Mouse (Mus musculus) liver, embryonic 15.5 days (tissue): Measurements from ENCODE around the gene Fbxl20. TPM values are rescaled to one million over a fixed set of nuclear protein-coding genes. Genes with fewer than 3 reads are reported as not detected.
A peak's percentile ranks its signal among the peaks of the same experiment; 100 is the strongest.
"Not testable (repeated sequence)": the region's sequence is repeated elsewhere in the genome, so short reads cannot be mapped to it uniquely, and the experiment has no call there.

Experiments
- ATAC-seq: fragments of 200-750 bp; cut with Nextera tagmentation; 2 replicates; pipeline ENCODE4 v1.8.0; 2017; ENCODE audit warnings: moderate number of reproducible peaks, mild to moderate bottlenecking, moderate library complexity; ENCODE audit not compliant: insufficient read depth
- H3K27ac ChIP-seq: fragments of 300-500 bp; sonication (generic); replicated peaks from 2 replicates; pipeline ENCODE4 v1.5.1; 2015; ENCODE audit warnings: mild to moderate bottlenecking, inconsistent platforms
- H3K27me3 ChIP-seq: fragments of 300-500 bp; sonication (generic); 2 replicates; pipeline ENCODE4 v1.6.1; 2015; ENCODE audit warnings: mild to moderate bottlenecking, inconsistent platforms
- H3K36me3 ChIP-seq: fragments of 300-500 bp; sonication (generic); replicated peaks from 2 replicates; pipeline ENCODE4 v1.6.1; 2015; ENCODE audit warnings: moderate library complexity, mild to moderate bottlenecking, inconsistent platforms
- H3K4me1 ChIP-seq: fragments of 300-500 bp; sonication (generic); replicated peaks from 2 replicates; pipeline ENCODE4 v1.6.1; 2015; ENCODE audit warnings: inconsistent platforms
- H3K4me2 ChIP-seq: fragments of 300-500 bp; sonication (generic); 2 replicates; pipeline ENCODE4 v1.6.1; 2015; ENCODE audit warnings: moderate library complexity, mild to moderate bottlenecking, inconsistent platforms
- H3K4me3 ChIP-seq: fragments of 300-500 bp; sonication (generic); replicated peaks from 2 replicates; pipeline ENCODE4 v1.5.1; 2015; ENCODE audit warnings: mild to moderate bottlenecking, inconsistent platforms
- H3K9ac ChIP-seq: fragments of 300-500 bp; sonication (generic); 2 replicates; pipeline ENCODE4 v1.6.1; 2015; ENCODE audit warnings: moderate library complexity, mild to moderate bottlenecking, inconsistent platforms
- H3K9me3 ChIP-seq: fragments of 300-500 bp; sonication (generic); replicated peaks from 2 replicates; pipeline ENCODE4 v1.6.1; 2016; ENCODE audit warnings: inconsistent platforms
- WGBS: fragments of 180-500 bp; shearing (Covaris S2); methylation state at CpG from one replicate; pipeline ENCODE4 v1.1.7; 2015; ENCODE audit warnings: mixed read lengths; ENCODE audit not compliant: insufficient replicate concordance; 5-methylcytosine and 5-hydroxymethylcytosine counted together
- polyA plus RNA-seq: library from polyadenylated mRNA; unstranded; fragments of >200 nt; fragmentation: Nextera tagmentation; extraction: Ambion mirVana; gene quantifications from 2 replicates; pipeline ENCODE4 v1.2.1, GENCODE M21; 2015

Fbxl20 gene
- polyA plus RNA-seq: 6.5 and 6.9 TPM in 2 replicates

- under 1% methylated on average over 58 of the region's 65 CpGs for whole genome bisulfite sequencing
- H3K9ac ChIP-seq: peak within 1 kb of the TSS; percentile 91
- ATAC-seq: peak; percentile 76
- peak within 1 kb of the TSS; percentile 100 for H3K4me2 ChIP-seq
- H3K4me1 ChIP-seq: peaks cover 24% of the 10 kb centered on the region
- H3K9me3 ChIP-seq: no peaks in the 10 kb centered on the region
- H3K27me3 ChIP-seq: no peaks in the 10 kb centered on the region
- peaks cover 5% of the 10 kb centered on the region for H3K36me3 ChIP-seq
- H3K4me3 ChIP-seq: peak within 1 kb of the TSS; percentile 92
- peak within 1 kb of the TSS; percentile 86 for H3K27ac ChIP-seq
These were observed at the start of gene Fbxl20 for GRCm38 (mm10) chr11:98149786-98150624. Gene Fbxl20, minus strand, starts transcription at chr11:98150403.

- peak within 1 kb of the TSS; percentile 69 for H3K4me3 ChIP-seq
- peaks cover 30% of the 10 kb centered on the region for H3K4me1 ChIP-seq
- H3K9me3 ChIP-seq: no peaks in the 10 kb centered on the region
- peak; percentile 98 for ATAC-seq
- under 1% methylated on average over 53 of the region's 53 CpGs for WGBS
- peaks cover 4% of the 10 kb centered on the region; the same call in 1 of the 2 replicates for H3K27me3 ChIP-seq
- H3K9ac ChIP-seq: peak within 1 kb of the TSS; percentile 79
- H3K4me2 ChIP-seq: peak within 1 kb of the TSS; percentile 75
- peak within 1 kb of the TSS; percentile 83 for H3K27ac ChIP-seq
- peaks cover 26% of the 10 kb centered on the region for H3K36me3 ChIP-seq
These were observed 43.0 kb upstream of the Fbxl20 start, which contains the start of gene Med1 for GRCm38 (mm10) chr11:98192901-98193805. Gene Med1, minus strand, starts transcription at chr11:98193293.

- WGBS: 77% methylated on average over 5 of the region's 5 CpGs
- H3K4me2 ChIP-seq: no peak overlapping the region
- no peak overlapping the region for H3K27ac ChIP-seq
- no peak overlapping the region for H3K4me3 ChIP-seq
- no peaks in the 10 kb centered on the region; the same call in 1 of the 2 replicates for H3K27me3 ChIP-seq
- no peaks in the 10 kb centered on the region for H3K9me3 ChIP-seq
- peaks cover 30% of the 10 kb centered on the region for H3K4me1 ChIP-seq
- peaks cover 45% of the 10 kb centered on the region for H3K36me3 ChIP-seq
- H3K9ac ChIP-seq: peak overlapping the region; percentile 15; the same call in 1 of the 2 replicates
- ATAC-seq: no peak
These were observed 40.6 kb upstream of the Fbxl20 start for GRCm38 (mm10) chr11:98190820-98191219.

GRCm38 (mm10) chr11:98187640-98188395 lies 37.6 kb upstream of the Fbxl20 start:
- Histone ChIP-seq H3K36me3 (peaks cover 68% of the 10 kb centered on the region), H3K27ac (no peak overlapping the region), H3K9ac (no peak overlapping the region), H3K9me3 (no peaks in the 10 kb centered on the region), H3K4me2 (no peak overlapping the region), H3K4me1 (peaks cover 22% of the 10 kb centered on the region), H3K4me3 (no peak overlapping the region), H3K27me3 (no peaks in the 10 kb centered on the region)
- ATAC-seq: no peak
- 81% methylated on average over 9 of the region's 9 CpGs for WGBS

- H3K4me2 ChIP-seq, H3K4me3 ChIP-seq, H3K27ac ChIP-seq, H3K9ac ChIP-seq, H3K9me3 ChIP-seq, H3K27me3 ChIP-seq, H3K4me1 ChIP-seq: not testable (repeated sequence)
- WGBS: 48% methylated on average over 3 of the region's 3 CpGs
- ATAC-seq: peak; percentile 65
- peaks cover 82% of the 10 kb centered on the region for H3K36me3 ChIP-seq
These were observed 31.9 kb upstream of the Fbxl20 start for GRCm38 (mm10) chr11:98182149-98182548.

GRCm38 (mm10) chr11:98168400-98168799 lies 18.2 kb upstream of the Fbxl20 start:
- Histone ChIP-seq H3K36me3 (peaks cover 80% of the 10 kb centered on the region), H3K9ac (no peak overlapping the region), H3K4me2 (no peak overlapping the region), H3K27me3 (no peaks in the 10 kb centered on the region), H3K4me1 (no peaks in the 10 kb centered on the region), H3K27ac (no peak overlapping the region), H3K9me3 (no peaks in the 10 kb centered on the region), H3K4me3 (no peak overlapping the region)
- WGBS: 81% methylated on average over 1 of the region's 1 CpGs
- no peak for ATAC-seq

GRCm38 (mm10) chr11:98155094-98155493 lies 4.9 kb upstream of the Fbxl20 start:
- no peak overlapping the region for H3K27ac ChIP-seq
- H3K4me2 ChIP-seq: no peak overlapping the region
- peaks cover 8% of the 10 kb centered on the region for H3K4me1 ChIP-seq
- no peaks in the 10 kb centered on the region for H3K27me3 ChIP-seq
- no peaks in the 10 kb centered on the region for H3K9me3 ChIP-seq
- no peak for ATAC-seq
- WGBS: 68% methylated on average over 6 of the region's 6 CpGs
- no peak overlapping the region for H3K9ac ChIP-seq
- peaks cover 52% of the 10 kb centered on the region for H3K36me3 ChIP-seq
- no peak overlapping the region for H3K4me3 ChIP-seq

GRCm38 (mm10) chr11:98150625-98151156 lies 488 bp upstream of the Fbxl20 start:
- whole genome bisulfite sequencing: 5% methylated on average over 10 of the region's 10 CpGs
- H3K27me3 ChIP-seq: no peaks in the 10 kb centered on the region
- H3K4me3 ChIP-seq: peak overlapping the region; percentile 92

GRCm38 (mm10) chr11:98149304-98149750 lies 876 bp downstream of the Fbxl20 start:
- H3K27me3 ChIP-seq: no peaks in the 10 kb centered on the region
- peak overlapping the region; percentile 92 for H3K4me3 ChIP-seq
- H3K27ac ChIP-seq: peak overlapping the region; percentile 86
- peak; percentile 82 for ATAC-seq
- 0 out of 2 replicates have a peak, but pooled peaks cover 3% of the 10 kb centered on the region for H3K36me3 ChIP-seq
- WGBS: under 1% methylated on average over 56 of the region's 57 CpGs
- H3K4me2 ChIP-seq: peak overlapping the region; percentile 100
- H3K9me3 ChIP-seq: no peaks in the 10 kb centered on the region
- H3K9ac ChIP-seq: peak overlapping the region; percentile 91
- H3K4me1 ChIP-seq: peaks cover 24% of the 10 kb centered on the region

More at GRCm38 (mm10) chr11:98150625-98151156, 488 bp upstream of the Fbxl20 start:
- H3K9ac ChIP-seq: no peak overlapping the region
- ATAC-seq: no peak
- H3K36me3 ChIP-seq: peaks cover 12% of the 10 kb centered on the region
- peaks cover 24% of the 10 kb centered on the region for H3K4me1 ChIP-seq
- H3K27ac ChIP-seq: no peak overlapping the region
- H3K4me2 ChIP-seq: peak overlapping the region; percentile 100
- H3K9me3 ChIP-seq: no peaks in the 10 kb centered on the region
